Mouse (Mus musculus) MEL (cell line): ENCODE data around the gene Gm16181.

Experiments
- CTCF ChIP-seq, 3 experiments: IDR thresholded peaks in 2 of 3; conservative IDR thresholded peaks in 1 of 3; 2 replicates each; pipeline ENCODE4 v1.5.1; 2011 to 2012; ENCODE audit warnings: low read length in 3 of 3, low read depth in 2 of 3, mild to moderate bottlenecking in 2 of 3, improper control_type of control experiment in 1 of 3, inconsistent platforms in 1 of 3, mixed read lengths in 1 of 3, moderate library complexity in 1 of 3; ENCODE audit not compliant: control insufficient read depth in 1 of 3, insufficient read depth in 1 of 3, poor library complexity in 1 of 3, severe bottlenecking in 1 of 3
- EP300 ChIP-seq, 2 experiments: IDR thresholded peaks; 2 replicates each; pipeline ENCODE4 v1.6.1; 2011; ENCODE audit warnings: improper control_type of control experiment in 2 of 2, low read length in 2 of 2, low read depth in 1 of 2, mild to moderate bottlenecking in 1 of 2
- GABPA ChIP-seq: IDR thresholded peaks from 2 replicates; pipeline ENCODE4 v1.6.1; 2012; ENCODE audit warnings: low read depth, mild to moderate bottlenecking, inconsistent platforms, low read length, improper control_type of control experiment, moderate library complexity
- MAX ChIP-seq: IDR thresholded peaks from 2 replicates; pipeline ENCODE4 v1.6.1; 2011; ENCODE audit warnings: low read length, improper control_type of control experiment
- MYB ChIP-seq: IDR thresholded peaks from 2 replicates; pipeline ENCODE4 v1.6.1; 2011; ENCODE audit warnings: mild to moderate bottlenecking, low read depth, low read length, improper control_type of control experiment
- MYC ChIP-seq: IDR thresholded peaks from 2 replicates; pipeline ENCODE4 v1.6.1; 2011; ENCODE audit warnings: low read depth, mild to moderate bottlenecking, low read length, improper control_type of control experiment, moderate library complexity
- NRF1 ChIP-seq: IDR thresholded peaks from 2 replicates; pipeline ENCODE4 v1.6.1; 2014; ENCODE audit warnings: low read depth, mild to moderate bottlenecking, inconsistent platforms, low read length, improper control_type of control experiment, moderate library complexity; ENCODE audit not compliant: poor library complexity, insufficient read depth, severe bottlenecking
- POLR2A ChIP-seq, 2 experiments: IDR thresholded peaks; 2 replicates each; pipeline ENCODE4 v1.6.1; 2011 to 2012; ENCODE audit warnings: low read length in 2 of 2, mild to moderate bottlenecking in 2 of 2, control low read depth in 1 of 2, improper control_type of control experiment in 1 of 2, low read depth in 1 of 2, moderate library complexity in 1 of 2; ENCODE audit not compliant: control insufficient read depth in 1 of 2, insufficient read depth in 1 of 2, poor library complexity in 1 of 2
- POLR2AphosphoS5 ChIP-seq: IDR thresholded peaks from 2 replicates; pipeline ENCODE4 v1.6.1; 2012; ENCODE audit warnings: low read depth, borderline replicate concordance, mild to moderate bottlenecking, inconsistent platforms, low read length, moderate library complexity, mixed read lengths
- RAD21 ChIP-seq: IDR thresholded peaks from 2 replicates; pipeline ENCODE4 v1.6.1; 2011; ENCODE audit warnings: mild to moderate bottlenecking, low read depth, low read length, improper control_type of control experiment
- SMC3 ChIP-seq: IDR thresholded peaks from 2 replicates; pipeline ENCODE4 v1.6.1; 2011; ENCODE audit warnings: low read depth, low read length, improper control_type of control experiment
- TBP ChIP-seq: IDR thresholded peaks from 2 replicates; pipeline ENCODE4 v1.8.0; 2011; ENCODE audit warnings: low read depth, low read length, improper control_type of control experiment
- ZC3H11A ChIP-seq: IDR thresholded peaks from 2 replicates; pipeline ENCODE4 v1.6.1; 2012; ENCODE audit warnings: low read depth, mild to moderate bottlenecking, inconsistent platforms, low read length, improper control_type of control experiment

DNA sequence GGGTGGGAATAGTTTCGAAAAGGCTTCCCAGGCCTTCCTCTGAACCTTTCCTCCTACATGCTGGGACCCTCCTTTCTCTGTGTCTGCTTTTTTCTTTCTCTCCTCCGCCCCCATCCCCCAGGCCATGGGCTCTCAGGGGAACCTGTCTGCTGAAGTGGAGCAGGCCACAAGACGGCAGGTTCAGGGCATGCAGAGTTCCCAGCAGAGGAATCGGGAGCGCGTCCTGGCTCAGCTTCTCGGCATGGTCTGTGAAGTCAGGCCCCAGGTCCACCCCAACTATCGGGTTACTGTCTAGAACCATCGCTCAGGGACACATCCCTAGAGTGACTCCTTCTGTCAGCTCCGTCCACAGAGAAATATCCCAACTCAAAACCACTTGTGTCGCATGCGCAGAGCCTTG, 16.9 kb downstream of the Gm16181 start:
- TF ChIP-seq CTCF (IDR thresholded peaks at IDR 0.05 in 2 of 3, conservative IDR thresholded peaks at IDR 0.05 in 1 of 3; ENCODE audit: control insufficient read depth in 1 of 3, insufficient read depth in 1 of 3, low read depth in 2 of 3, low read length in 3 of 3, poor library complexity in 1 of 3, severe bottlenecking in 1 of 3) = no peak
- no peak for TF ChIP-seq POLR2A (IDR thresholded peaks at IDR 0.05; ENCODE audit: control insufficient read depth in 1 of 2, insufficient read depth in 1 of 2, low read depth in 1 of 2, low read length in 2 of 2, poor library complexity in 1 of 2)
- no peak for TF ChIP-seq POLR2AphosphoS5
- no peak for TF ChIP-seq SMC3
- TF ChIP-seq TBP = no peak
- TF ChIP-seq MYB = no peak
- TF ChIP-seq EP300 (IDR thresholded peaks at IDR 0.05; ENCODE audit: low read depth in 1 of 2, low read length in 2 of 2) = no peak
- TF ChIP-seq GABPA = no peak
- no peak for TF ChIP-seq ZC3H11A
- no peak for TF ChIP-seq RAD21
- TF ChIP-seq MAX = no peak
- TF ChIP-seq NRF1 = no peak
- no peak for TF ChIP-seq MYC
